Mouse (Mus musculus) CH12.LX (cell line): ENCODE data around the gene Chat. TPM values are rescaled to one million over a fixed set of nuclear protein-coding genes. Genes with fewer than 3 reads are reported as not detected.
A peak's percentile ranks its signal among the peaks of the same experiment; 100 is the strongest.

Experiments
- DNase-seq: peaks from one replicate; pipeline ENCODE4 v3.0.0-alpha.2; 2013; ENCODE audit errors: extremely low read depth
- H3K27ac ChIP-seq: 2 replicates; pipeline ENCODE4 v1.5.1; 2012; ENCODE audit warnings: low read depth, mild to moderate bottlenecking, control low read depth, moderate library complexity; ENCODE audit not compliant: insufficient read depth
- H3K27me3 ChIP-seq: replicated peaks from 2 replicates; pipeline ENCODE3; 2012; ENCODE audit warnings: inconsistent platforms
- H3K36me3 ChIP-seq, 2 experiments: replicated peaks in 1 of 2; 2 replicates each; pipeline versions ENCODE3 to v1.6.1; 2012; ENCODE audit warnings: inconsistent platforms in 1 of 2, low read length in 1 of 2, mild to moderate bottlenecking in 1 of 2, mixed read lengths in 1 of 2, moderate library complexity in 1 of 2; ENCODE audit not compliant: control insufficient read depth in 1 of 2, insufficient read depth in 1 of 2
- H3K4me1 ChIP-seq, 2 experiments: 2 replicates each; pipeline ENCODE4 v1.6.1; 2012; ENCODE audit warnings: inconsistent platforms in 1 of 2, moderate library complexity in 1 of 2; ENCODE audit not compliant: insufficient read depth in 2 of 2, control insufficient read depth in 1 of 2
- H3K4me2 ChIP-seq: 2 replicates; pipeline ENCODE4 v1.6.1; 2012; ENCODE audit warnings: low read depth, mild to moderate bottlenecking, control low read depth; ENCODE audit not compliant: poor library complexity, insufficient read depth, severe bottlenecking
- H3K4me3 ChIP-seq, 3 experiments: fragments of 150-350 bp in 1 of 3; sonication (generic) in 1 of 3; replicated peaks in 1 of 3; 2 replicates each; pipeline versions ENCODE3 to v1.5.1; 2011 to 2012; ENCODE audit warnings: low read depth in 2 of 3, low read length in 2 of 3, mild to moderate bottlenecking in 2 of 3, moderate library complexity in 2 of 3, control low read depth in 1 of 3, improper control_type of control experiment in 1 of 3, inconsistent platforms in 1 of 3, mixed read lengths in 1 of 3; ENCODE audit not compliant: poor library complexity in 1 of 3
- H3K79me2 ChIP-seq: replicated peaks from 2 replicates; pipeline ENCODE4 v1.6.1; 2012; ENCODE audit warnings: mild to moderate bottlenecking, moderate library complexity; ENCODE audit not compliant: control insufficient read depth, poor library complexity, insufficient read depth, severe bottlenecking; ENCODE audit errors: extremely low read depth
- H3K9ac ChIP-seq: 2 replicates; pipeline ENCODE4 v1.6.1; 2012; ENCODE audit warnings: low read depth, mild to moderate bottlenecking, control low read depth, moderate library complexity; ENCODE audit not compliant: insufficient read depth
- H3K9me3 ChIP-seq: replicated peaks from 2 replicates; pipeline ENCODE3; 2012; ENCODE audit warnings: low read length, inconsistent platforms, mixed read lengths
- CTCF ChIP-seq, 2 experiments: IDR thresholded peaks in 1 of 2; conservative IDR thresholded peaks in 1 of 2; 2 replicates each; pipeline ENCODE4 v1.5.1; 2011 to 2012; ENCODE audit warnings: low read depth in 2 of 2, low read length in 2 of 2, improper control_type of control experiment in 1 of 2, inconsistent platforms in 1 of 2, mild to moderate bottlenecking in 1 of 2, moderate library complexity in 1 of 2
- E2F4 ChIP-seq: IDR thresholded peaks from 2 replicates; pipeline ENCODE4 v1.6.1; 2011; ENCODE audit warnings: low read depth, low read length, improper control_type of control experiment; ENCODE audit not compliant: insufficient replicate concordance
- EP300 ChIP-seq: IDR thresholded peaks from 2 replicates; pipeline ENCODE4 v1.6.1; 2011; ENCODE audit warnings: low read length, improper control_type of control experiment
- GABPA ChIP-seq: IDR thresholded peaks from 2 replicates; pipeline ENCODE4 v1.6.1; 2012; ENCODE audit warnings: low read depth, low read length, improper control_type of control experiment, inconsistent platforms; ENCODE audit not compliant: insufficient replicate concordance
- HCFC1 ChIP-seq: IDR thresholded peaks from 2 replicates; pipeline ENCODE4 v1.6.1; 2012; ENCODE audit warnings: low read depth, mild to moderate bottlenecking, inconsistent platforms, low read length, improper control_type of control experiment
- IRF4 ChIP-seq: IDR thresholded peaks from 2 replicates; pipeline ENCODE4 v1.6.1; 2014; ENCODE audit warnings: low read depth, mild to moderate bottlenecking, inconsistent platforms, low read length, improper control_type of control experiment
- JUN ChIP-seq: IDR thresholded peaks from 2 replicates; pipeline ENCODE4 v1.6.1; 2011; ENCODE audit warnings: low read depth, mild to moderate bottlenecking, low read length, improper control_type of control experiment, moderate library complexity; ENCODE audit not compliant: insufficient read depth
- JUND ChIP-seq: conservative IDR thresholded peaks from 2 replicates; pipeline ENCODE4 v1.6.1; 2011; ENCODE audit warnings: low read depth, low read length, improper control_type of control experiment
- MAZ ChIP-seq: IDR thresholded peaks from 2 replicates; pipeline ENCODE4 v1.6.1; 2012; ENCODE audit warnings: low read depth, mild to moderate bottlenecking, inconsistent platforms, low read length, improper control_type of control experiment, moderate library complexity
- NELFE ChIP-seq: IDR thresholded peaks from 2 replicates; pipeline ENCODE4 v1.6.1; 2011; ENCODE audit warnings: low read depth, low read length, improper control_type of control experiment
- NRF1 ChIP-seq: IDR thresholded peaks from 2 replicates; pipeline ENCODE4 v1.6.1; 2014; ENCODE audit warnings: low read depth, mild to moderate bottlenecking, inconsistent platforms, low read length, improper control_type of control experiment, moderate library complexity
- RAD21 ChIP-seq: IDR thresholded peaks from 2 replicates; pipeline ENCODE4 v1.6.1; 2011; ENCODE audit warnings: low read depth, mild to moderate bottlenecking, low read length, improper control_type of control experiment, moderate library complexity
- SMC3 ChIP-seq: IDR thresholded peaks from 2 replicates; pipeline ENCODE4 v1.6.1; 2011; ENCODE audit warnings: low read depth, low read length, improper control_type of control experiment
- TBP ChIP-seq: conservative IDR thresholded peaks from 2 replicates; pipeline ENCODE4 v1.6.1; 2011; ENCODE audit warnings: low read depth, low read length, improper control_type of control experiment
- TCF12 ChIP-seq: IDR thresholded peaks from 2 replicates; pipeline ENCODE4 v1.6.1; 2014; ENCODE audit warnings: low read depth, mild to moderate bottlenecking, inconsistent platforms, low read length, improper control_type of control experiment
- UBTF ChIP-seq: IDR thresholded peaks from 2 replicates; pipeline ENCODE4 v1.6.1; 2012; ENCODE audit warnings: low read depth, mild to moderate bottlenecking, inconsistent platforms, low read length, improper control_type of control experiment, moderate library complexity
- ZC3H11A ChIP-seq: IDR thresholded peaks from 2 replicates; pipeline ENCODE4 v1.6.1; 2012; ENCODE audit warnings: low read depth, mild to moderate bottlenecking, inconsistent platforms, low read length, improper control_type of control experiment
- dilution Hi-C: fragments of 300-500 bp; cut with MboI; formaldehyde crosslinking; loops from 2 replicates; pipeline ENCODE4 v1.14.3; 2020; ENCODE audit warnings: low sequenced_read_pairs; ENCODE audit not compliant: extremely low pct_unique_long_range_greater_than_20kb, extremely low pct_ligation_motif_present
- in situ Hi-C: fragments of 300-500 bp; cut with MboI; formaldehyde crosslinking; loops from 3 replicates; pipeline ENCODE4 v1.14.3; 2019; ENCODE audit warnings: low sequenced_read_pairs, low pct_ligation_motif_present, low pct_unique_long_range_greater_than_20kb, mixed read lengths
- polyA plus RNA-seq: library from polyadenylated mRNA; unstranded; fragments of >175 nt; gene quantifications from 2 replicates; pipeline ENCODE4 v1.2.1, GENCODE M21; 2012; ENCODE audit warnings: low read depth; ENCODE audit not compliant: insufficient read length
- total RNA-seq, 2 experiments: library from RNA; depleted of rRNA; stranded (reverse); fragments of 300-350 nt in 1 of 2; fragments of >200 nt in 1 of 2; gene quantifications; 2 replicates each; pipeline ENCODE4 v1.2.3; 2012 to 2014

Chat gene
- total and polyA plus RNA-seq, 3 experiments, result not detected

DNA sequence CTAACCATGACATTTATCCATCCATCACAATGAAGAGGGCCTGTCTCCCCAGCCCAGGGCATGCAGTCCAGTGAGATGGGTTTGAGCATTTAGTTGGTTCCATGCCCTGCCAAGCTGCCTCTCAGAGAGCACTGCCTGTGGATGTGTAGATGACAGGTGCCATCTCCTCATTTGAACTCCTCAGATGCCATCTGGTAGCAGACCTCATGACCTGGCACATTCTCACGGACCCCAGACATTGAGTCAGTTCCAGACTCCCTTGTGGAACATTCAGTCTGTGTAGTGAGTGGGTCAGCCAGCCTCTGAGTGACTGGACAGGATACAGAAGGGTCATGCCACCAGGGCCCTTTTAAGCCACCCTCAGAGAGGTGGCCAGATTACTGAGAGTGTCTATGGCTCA lies 11.8 kb upstream of the Chat start:
- dilution Hi-C loops (no loop called here), in situ Hi-C loops (no loop called here)
- Histone ChIP-seq H3K36me3 (no peaks in the 10 kb centered on the region), H3K4me1 (peaks cover 0 to 3% of the 10 kb centered on the region in 2 experiments; a peak in 2 of 4 replicates), H3K9me3 (no peaks in the 10 kb centered on the region), H3K9ac (no peak overlapping the region), H3K4me2 (no peak overlapping the region), H3K79me2 (no peaks in the 10 kb centered on the region), H3K4me3 (no peak overlapping the region), H3K27me3 (peaks cover 3% of the 10 kb centered on the region), H3K27ac (no peak overlapping the region)
- TF ChIP-seq TBP, result no peak
- TF ChIP-seq TCF12, result no peak
- TF ChIP-seq E2F4, result no peak
- TF ChIP-seq NRF1, result no peak
- no peak for TF ChIP-seq UBTF
- no peak for TF ChIP-seq MAZ
- TF ChIP-seq JUND, result no peak
- no peak for DNase-seq

DNA sequence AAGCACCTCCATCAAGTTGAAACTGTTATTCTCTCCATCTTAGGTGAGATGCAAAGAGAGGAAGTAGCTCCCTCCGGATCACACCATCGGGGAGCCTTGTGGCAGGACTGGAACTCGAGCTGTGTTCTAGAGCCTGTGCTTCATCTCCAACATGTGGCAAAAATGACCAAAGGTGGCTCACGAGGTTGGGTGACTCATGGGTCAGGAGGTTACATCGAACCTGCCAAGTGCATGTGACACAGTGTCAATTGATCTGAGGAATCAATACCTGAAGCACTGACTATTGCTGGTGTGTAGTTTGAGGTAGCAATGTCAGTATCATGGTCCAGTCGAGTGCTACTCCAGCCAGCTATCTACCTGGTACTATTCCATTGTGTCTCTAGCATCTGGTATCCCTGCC lies 10.8 kb upstream of the Chat start:
- no peak for DNase-seq
- Histone ChIP-seq H3K9me3 (no peaks in the 10 kb centered on the region), H3K9ac (no peak overlapping the region), H3K36me3 (no peaks in the 10 kb centered on the region), H3K79me2 (no peaks in the 10 kb centered on the region), H3K27me3 (peaks cover 3% of the 10 kb centered on the region)
- TF ChIP-seq JUN (no peak), HCFC1 (no peak), RAD21 (no peak), NELFE (no peak)
- TF ChIP-seq, all 38 proteins: peak for 0
- Histone ChIP-seq H3K4me1 (no peaks in the 10 kb centered on the region), H3K4me3 (no peak overlapping the region), H3K4me2 (no peak overlapping the region), H3K27ac (no peak overlapping the region)
- dilution Hi-C loops (no loop called here), in situ Hi-C loops (no loop called here)

DNA sequence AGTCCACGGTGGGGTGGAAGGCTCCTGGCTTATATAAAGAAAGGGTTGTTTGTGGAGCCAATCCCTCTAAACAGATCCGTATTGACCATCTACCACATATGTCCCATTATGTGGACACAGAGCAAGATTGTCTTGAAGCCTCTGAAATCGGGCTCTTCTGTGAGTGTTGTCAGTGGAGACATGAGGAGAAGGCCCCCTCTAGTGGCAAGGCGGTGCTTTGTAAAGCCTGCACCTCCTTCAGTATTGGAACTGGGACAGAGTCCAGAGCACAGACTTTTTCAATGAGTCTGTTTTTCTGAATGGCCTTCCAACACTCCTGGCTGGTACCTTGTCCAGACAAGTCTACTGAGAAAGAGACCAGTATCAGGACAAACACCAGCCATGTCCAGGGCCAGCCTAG lies 7.2 kb upstream of the Chat start:
- in situ Hi-C loops, result loop anchor here (5.0 kb wide), 1 partner anchor 151 kb away; the partner anchor contains the start of gene Ogdhl
- Histone ChIP-seq H3K4me1 (no peaks in the 10 kb centered on the region), H3K4me2 (no peak overlapping the region), H3K79me2 (no peaks in the 10 kb centered on the region), H3K4me3 (no peak overlapping the region)
- dilution Hi-C loops, result no loop called here
- TF ChIP-seq ZC3H11A, result 0 out of 2 replicates have a peak, but pooled peaks have one; percentile 9
- no peak for TF ChIP-seq EP300
- peak; percentile 88 for TF ChIP-seq RAD21
- no peak for TF ChIP-seq GABPA
- TF ChIP-seq IRF4, result no peak
- peak; percentile 70 to 94 for TF ChIP-seq CTCF (conservative IDR thresholded peaks at IDR 0.05 in 1 of 2, IDR thresholded peaks at IDR 0.05 in 1 of 2; ENCODE audit: low read depth in 2 of 2, low read length in 2 of 2)
- peak; percentile 81 for TF ChIP-seq SMC3
- TF ChIP-seq, all 38 proteins: peak for 4
- H3K27ac ChIP-seq, result no peak overlapping the region
- no peak overlapping the region for H3K9ac ChIP-seq
- peaks cover 2% of the 10 kb centered on the region for H3K27me3 ChIP-seq
- peak; percentile 70 for DNase-seq
- H3K36me3 ChIP-seq, result no peaks in the 10 kb centered on the region
- H3K9me3 ChIP-seq, result no peaks in the 10 kb centered on the region
